Mouse (Mus musculus) cerebral cortex, adult 2 months (tissue): Measurements from ENCODE around the gene Lmod1.

Experiments used
- WGBS: fragments of 180-500 bp; shearing (Covaris S2); methylation state at CpG from one replicate; pipeline ENCODE4 v1.1.7; 2018; 5-methylcytosine and 5-hydroxymethylcytosine counted together

The Lmod1 gene

DNA sequence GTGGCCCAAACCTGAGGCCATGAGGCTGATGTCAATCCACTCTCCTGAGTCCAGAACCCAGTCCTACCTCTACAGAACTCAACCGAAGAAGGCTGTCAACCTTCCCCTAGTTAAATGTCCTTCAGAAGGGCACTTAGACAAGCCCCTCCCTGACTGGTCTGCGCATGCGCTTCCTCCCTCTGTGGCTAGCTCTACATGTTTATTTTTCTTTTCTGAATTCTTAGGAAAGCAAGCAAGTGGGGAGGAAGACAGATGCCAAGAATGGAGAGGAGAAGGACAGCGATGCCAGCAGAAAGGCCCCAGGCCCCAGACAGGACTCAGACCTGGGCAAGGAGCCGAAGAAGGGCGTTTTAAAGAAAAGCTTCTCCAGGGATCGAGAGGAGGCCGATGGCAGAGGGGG lies 38.8 kb downstream of the Lmod1 start:
- 79% methylated on average over 8 of the region's 8 CpGs for WGBS

DNA sequence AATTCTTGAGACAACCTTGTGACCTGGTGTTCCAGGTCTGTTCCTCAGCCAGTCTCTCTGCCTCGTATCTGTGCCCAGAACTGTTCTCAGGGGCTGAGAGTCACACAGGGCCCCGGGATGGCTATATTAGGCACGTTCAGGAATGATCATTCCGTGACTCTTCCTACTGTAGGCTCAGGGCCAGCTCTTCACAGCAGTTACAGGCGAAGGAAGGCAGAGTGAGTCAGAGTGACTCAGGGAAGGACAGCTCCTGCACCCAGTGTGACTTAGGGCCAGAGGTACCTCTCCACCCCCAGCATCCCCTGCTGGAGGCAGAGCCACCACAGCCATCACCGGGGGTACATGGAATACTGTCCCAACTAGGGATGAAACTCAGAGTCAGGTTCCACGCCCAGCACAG lies 42.4 kb downstream of the Lmod1 start:
- WGBS = 49% methylated on average over 7 of the region's 7 CpGs

DNA sequence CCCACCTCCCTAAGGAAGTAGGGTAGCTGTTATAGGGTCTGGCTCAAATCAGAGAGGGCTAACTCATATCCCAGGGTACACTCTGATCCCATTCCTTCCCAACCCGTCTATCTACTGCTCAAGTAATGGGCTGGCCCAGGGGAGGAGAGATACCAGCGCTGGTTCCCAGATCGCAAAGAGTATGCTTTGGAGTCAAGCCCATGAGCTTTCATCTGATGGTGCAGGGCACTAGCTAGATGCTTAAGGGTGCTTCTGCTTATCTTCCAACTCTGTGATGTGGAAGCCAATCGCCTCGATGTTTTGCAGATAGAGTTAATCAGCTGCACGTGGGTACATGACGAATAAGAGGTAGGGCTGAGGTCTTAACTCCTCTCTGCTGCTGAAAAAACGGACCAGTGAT lies 43.0 kb downstream of the Lmod1 start:
- 60% methylated on average over 8 of the region's 8 CpGs for WGBS

DNA sequence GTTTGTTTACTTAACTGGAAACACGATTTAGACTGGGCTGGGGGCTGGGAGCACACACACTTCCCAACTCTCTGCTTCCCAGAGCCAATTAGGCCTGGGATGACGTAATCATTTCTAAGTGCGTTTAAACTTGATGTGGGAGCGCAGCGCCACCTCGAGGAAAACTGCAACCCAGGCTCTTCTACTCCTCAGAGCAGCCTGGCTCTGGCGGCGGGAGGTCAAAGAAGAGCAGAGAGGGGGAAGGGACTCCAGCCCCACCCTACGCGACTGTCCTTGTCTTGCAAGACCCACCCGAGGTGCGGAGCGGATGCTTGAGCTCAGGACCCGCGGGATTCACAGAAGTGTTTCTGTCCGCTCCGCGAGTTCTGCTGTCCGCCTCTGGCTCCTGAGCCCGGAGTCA lies 43.6 kb downstream of the Lmod1 start:
- under 1% methylated on average over 20 of the region's 20 CpGs for WGBS

DNA sequence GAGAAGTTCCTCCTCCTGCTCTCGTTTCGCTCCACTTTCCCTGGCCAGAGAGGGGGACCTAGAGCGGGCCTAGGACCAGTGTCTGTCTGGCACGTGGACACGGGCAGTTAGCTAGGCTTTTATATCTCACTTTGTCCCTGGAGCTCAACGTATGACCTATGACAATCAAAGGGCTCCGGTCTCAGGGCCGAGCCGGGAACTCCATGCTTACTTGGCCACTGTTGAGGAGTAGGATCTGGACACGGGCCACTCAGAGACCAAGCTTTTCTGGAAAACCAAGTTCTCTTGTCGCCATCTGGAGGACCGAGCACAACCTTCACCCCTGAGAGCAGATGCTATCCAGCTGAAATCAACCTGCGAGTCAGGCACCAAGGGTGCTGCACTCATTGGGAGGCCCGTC lies 44.4 kb downstream of the Lmod1 start:
- WGBS = 5% methylated on average over 14 of the region's 14 CpGs

DNA sequence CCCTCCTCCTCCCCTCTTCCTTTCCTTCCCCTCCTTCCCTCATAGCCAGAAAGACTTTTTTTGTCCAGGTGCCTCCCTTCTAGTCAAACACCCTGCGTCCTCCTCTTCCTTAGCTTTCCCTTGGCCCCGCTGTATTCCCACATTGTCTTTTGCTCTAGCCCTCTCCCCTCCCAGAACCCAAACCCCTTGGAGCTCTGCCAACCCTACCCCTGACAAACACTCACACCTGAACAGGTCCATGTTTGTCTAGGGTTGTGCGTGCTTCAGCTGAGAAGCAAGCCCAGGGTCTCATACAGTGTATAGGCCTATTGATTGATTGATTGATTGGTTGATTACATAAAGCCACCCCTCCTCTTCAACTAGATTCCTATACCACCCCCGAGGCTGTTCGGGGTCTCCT lies 44.8 kb downstream of the Lmod1 start:
- WGBS = 70% methylated on average over 5 of the region's 5 CpGs

DNA sequence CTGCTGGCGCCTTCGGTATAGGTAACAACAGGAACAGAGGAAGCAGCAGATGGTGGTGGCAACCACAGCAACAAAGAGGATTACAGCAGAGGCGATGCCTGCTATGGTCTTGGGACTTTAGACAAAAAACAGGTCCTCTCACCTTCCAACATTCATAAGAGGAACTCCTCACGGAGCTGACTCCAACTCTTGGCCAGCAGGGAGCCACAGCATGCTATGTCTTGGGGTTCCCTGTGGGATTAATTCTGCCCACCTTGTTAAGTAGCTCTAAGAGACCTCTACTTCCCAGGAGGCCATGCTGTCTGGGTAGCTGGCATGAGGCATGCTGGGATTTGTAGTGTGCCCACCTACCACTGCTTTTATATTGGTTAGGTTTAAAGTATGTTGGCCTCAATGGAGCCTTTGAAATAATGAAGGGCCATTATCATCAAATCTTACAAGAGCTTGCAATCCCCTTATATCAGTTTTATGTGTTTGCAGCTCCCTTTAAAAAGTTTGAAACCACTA lies 48.6 kb downstream of the Lmod1 start:
- WGBS = 50% methylated on average over 4 of the region's 4 CpGs

DNA sequence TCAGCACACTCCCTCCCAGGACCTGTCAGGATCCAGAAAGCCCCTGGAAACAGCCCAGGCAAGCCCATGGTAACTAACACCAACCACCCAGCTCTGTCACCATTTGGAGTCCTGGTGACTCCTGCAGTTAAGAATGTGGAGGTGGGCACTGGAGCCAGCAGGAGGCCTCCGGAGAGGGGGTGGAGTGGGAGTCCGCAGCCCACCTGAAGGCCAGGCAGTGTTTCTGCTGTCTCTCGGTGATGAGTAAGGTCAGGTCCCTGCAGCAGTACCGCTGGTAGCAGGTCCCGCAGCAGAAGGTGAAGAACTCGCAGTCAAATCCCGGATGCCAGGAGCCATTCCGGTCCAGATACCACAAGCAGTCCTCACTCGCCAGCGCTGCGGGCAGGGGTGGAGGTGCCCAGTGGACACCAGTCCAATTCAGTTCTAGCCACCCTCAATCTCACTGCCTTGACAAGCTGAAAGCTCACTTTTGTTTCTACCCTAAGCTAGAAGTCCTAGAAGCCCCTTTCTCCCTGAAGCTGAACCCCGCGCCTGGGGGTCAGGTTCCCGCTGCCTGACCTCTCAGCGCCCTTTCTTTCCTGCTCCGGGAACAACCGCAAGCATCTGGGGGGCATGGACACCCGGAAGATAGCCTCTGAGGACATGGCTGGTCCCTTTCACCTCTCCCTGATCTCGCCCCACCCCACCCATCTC lies 49.7 kb downstream of the Lmod1 start:
- 3% methylated on average over 19 of the region's 19 CpGs for WGBS

DNA sequence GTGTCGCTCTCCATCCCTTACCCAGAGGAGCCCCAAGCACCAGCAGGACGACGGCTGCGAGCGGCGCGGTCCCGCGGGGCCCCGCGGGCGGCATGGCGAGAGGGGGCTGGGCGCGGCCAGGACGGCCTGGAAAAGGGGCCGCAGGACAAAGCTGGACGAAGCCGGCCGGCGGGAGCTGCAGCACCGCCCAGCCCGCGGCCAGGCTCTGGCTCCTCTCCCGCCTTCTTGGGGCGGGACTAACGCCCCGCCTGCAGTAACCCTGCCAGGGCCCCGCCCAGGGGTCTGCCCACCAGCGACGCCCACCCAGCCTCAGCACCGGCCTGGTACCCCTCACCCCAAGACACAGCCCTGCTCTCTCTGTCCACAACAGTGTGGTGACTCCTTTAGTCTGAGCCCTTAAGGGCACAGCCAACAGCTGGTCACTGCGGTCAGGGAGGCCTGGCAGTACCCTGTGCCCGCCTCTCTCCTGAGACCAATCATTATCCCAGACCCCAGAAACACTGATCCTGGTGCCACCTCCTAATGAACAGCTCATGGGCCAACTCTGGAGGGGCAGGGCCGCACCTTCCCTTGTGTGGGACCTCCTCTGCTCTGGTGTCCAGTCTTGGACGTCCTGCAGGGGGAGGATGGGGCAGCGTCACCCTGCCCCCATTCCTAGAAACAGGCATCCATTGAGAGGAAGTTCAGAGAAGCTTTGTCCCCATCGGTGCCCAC lies 50.4 kb downstream of the Lmod1 start, which contains the start of gene Shisa4:
Gene Shisa4, minus strand, starts transcription at position 370 of the 714 bp plus-strand sequence.
- WGBS = 1% methylated on average over 38 of the region's 38 CpGs

DNA sequence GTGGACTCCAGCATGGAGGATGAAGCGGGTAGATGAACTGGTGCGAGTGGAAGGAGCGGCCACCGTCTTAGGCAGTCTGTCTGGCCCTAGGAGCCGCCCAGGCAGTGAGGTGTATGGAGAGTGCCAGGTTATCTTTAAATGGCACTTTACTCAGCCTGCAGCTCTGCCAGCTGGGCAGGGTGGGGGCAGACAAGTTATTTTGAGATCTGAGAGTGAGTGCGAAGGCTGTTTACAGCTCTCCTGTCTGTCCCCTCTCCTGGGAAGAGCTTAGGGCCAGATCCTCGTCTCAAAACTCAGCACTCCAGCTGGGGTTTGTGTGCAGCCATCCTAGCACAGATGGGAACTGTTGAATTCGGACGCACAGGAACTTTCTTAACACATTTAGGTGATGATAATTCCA lies 54.0 kb downstream of the Lmod1 start:
- 28% methylated on average over 9 of the region's 9 CpGs for WGBS

DNA sequence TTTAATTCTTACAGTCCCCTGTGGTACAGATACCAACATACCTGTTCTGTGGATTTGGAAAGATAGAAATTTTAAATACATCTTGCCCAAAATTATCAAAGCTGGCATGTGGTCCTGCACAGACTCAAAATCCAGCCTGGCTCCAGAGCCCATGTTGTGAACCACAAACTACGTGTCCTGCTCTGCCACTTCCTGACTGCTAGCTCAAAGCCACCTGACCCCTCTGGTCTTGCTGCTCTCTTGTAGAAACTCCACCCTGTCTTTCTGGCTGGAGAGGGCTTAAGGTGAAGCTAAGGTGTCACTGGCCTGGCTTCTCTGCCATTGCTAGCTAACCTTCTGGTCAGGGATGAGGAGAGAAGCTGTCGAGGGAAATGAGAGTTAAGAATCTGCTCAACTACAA lies 54.4 kb downstream of the Lmod1 start:
- 39% methylated on average over 2 of the region's 2 CpGs for WGBS

DNA sequence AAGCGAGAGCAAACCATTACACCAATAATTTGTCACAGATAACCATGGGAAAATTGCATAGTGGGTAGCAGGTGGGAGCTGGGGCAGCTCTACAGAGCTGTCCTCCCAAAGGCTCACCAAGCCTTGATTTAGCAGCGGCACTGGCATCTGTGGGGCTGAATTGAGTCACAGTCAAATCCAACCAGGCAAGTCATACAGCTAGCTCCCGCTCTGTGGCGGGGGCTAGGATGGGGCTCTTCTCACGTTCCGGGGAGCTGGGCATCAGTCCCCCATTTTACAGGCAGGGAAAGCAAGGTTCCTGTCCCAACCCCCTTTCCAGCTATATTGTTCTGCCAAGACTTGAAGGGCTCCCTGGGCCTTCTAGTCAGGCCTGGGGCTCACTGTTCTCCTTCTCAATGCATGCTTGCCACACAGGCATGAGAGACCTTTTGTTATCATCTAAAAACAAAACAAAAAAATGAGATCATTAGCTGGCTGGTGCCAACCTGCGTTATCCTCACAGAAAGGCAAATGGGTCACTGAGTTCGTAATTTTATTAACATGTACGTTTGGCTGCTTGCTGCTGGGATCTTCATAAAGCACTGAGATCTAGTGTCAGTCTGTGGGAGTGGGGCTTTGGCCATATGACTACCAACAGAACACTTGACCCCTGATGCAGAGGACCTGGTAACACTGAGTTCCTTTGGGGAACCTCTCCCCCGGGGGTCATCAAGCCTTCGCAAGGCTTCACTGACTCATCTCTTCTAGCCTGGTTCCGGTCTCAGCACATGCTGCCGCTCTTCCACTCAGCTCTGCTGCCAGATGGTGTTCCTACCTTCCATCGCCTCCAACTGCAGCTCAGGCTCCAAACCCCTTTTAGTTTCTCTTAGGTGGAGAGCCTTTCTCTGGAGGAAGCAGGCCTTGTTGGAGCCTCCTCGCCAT lies 55.7 kb downstream of the Lmod1 start:
- 28% methylated on average over 15 of the region's 15 CpGs for WGBS

DNA sequence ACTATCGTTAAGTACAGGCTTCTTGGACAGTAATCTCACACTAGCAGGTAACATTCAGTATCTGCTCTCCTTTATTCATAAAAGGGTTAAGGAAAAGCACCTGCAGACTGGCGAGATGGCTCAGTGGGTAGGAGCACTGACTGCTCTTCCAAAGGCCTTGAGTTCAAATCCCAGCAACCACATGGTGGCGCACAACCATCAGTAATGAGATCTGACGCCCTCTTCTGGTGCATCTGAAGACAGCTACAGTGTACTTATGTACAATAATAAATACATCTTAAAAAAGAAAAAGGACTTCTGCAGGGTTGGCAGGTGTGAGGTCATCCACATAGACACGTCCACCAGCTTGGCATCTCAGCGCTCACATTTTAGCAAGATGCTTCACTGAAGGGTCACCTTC lies 57.0 kb downstream of the Lmod1 start:
- WGBS = 58% methylated on average over 6 of the region's 6 CpGs

DNA sequence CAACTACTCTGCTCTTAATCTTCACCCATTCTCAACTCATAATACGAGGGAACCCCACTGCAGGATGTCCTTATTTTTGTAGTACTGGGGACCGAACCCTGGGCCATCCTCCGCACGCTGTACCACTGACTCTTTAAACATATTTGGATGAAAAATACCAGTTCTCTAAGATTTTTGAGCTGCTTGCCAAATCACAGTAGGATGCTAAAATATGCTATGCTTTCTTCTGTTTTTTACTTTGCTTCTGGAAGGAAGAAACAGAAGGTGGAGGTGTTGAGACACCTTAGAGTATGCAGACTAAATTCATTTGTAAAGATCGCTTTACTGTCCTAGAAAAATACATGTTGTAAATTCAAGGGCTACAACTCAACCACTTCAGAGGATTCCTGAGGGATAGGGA lies 59.6 kb downstream of the Lmod1 start:
- 66% methylated on average over 5 of the region's 5 CpGs for WGBS

DNA sequence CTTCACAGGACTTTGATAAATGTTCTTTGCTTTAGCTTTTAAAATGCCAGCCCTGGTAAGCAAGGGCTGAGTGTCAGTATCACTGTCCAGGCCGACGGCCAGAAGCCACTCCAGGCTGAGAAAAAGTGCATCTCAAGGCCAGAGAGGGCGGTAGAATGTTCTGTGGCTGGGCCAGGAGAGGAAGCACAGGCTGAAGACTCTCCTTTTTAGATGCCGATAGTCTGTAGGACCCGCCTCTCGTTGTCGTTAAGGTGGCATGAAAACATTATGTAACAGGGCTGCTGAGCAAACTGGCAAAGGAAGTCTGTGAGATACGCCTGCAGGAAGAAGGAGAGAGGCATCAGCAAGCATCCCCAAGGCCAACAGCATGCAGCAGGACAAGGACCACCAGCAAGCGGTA lies 60.6 kb downstream of the Lmod1 start:
- WGBS = 42% methylated on average over 9 of the region's 9 CpGs

DNA sequence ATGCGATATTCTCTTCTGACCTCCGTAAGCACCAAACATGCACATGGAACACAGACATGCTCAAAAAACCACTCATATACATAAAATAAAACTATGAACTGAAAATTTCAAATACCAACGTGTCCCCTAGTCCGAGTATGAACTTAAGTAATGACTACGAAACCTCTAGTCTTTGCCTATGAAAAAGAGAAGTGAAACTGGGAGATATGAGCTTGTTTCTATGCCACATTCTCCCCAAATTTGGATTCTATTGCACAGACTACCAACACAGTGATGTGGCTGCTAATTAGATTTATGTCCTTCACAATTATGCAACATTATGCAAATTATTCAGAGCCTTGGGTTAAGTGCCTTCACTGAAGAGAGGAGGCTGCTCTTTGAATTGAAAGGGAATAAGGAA lies 74.9 kb downstream of the Lmod1 start:
- 88% methylated on average over 5 of the region's 5 CpGs for WGBS

DNA sequence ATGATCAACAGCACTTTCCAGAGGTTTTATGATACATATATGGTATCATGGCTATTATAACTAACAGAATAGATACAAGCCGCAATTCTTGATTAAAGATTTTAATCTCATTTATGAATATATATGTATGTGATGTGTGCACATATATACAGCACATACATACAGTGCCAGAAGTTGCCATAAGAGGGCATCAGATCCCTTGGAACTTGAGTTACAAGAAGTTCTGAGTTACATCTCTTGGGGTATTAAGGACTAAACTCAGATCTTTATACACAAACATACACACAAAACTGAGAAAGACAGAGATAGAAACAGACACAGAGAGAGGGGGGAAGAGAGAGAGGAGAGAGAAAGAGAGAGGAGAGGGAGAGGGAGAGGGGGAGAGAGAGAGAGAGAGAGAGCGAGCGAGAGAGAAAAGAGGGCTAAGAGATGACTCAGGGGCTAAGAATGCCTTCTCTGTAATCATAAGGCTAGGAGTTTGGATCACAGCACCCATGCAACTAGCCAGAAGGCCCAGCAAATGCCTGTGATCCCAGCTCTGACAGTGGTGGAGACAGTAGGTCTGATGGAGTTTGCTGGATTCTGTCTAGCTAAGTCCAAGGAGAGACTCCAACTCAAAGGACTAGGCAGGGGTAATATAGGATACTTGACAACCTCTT lies 77.0 kb downstream of the Lmod1 start:
- 90% methylated on average over 3 of the region's 3 CpGs for WGBS

DNA sequence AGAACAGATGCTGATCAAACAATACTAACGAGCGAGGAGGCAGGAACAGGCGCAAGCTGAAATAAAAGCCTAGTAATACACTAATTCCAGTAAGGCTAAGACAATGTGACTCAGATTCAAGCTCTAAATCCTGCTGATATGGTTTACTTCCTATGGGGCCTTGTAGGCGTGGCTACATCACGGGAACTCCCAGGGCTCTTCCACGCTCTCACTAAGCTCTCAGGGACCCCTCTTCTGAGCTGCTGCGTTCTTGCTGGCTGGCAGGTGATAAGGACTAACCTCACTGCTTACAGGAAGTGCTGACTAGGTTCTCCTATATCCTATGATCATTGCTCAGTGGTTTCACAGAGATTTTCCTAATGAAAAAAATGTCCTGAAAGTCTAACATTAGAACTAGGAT lies 80.7 kb downstream of the Lmod1 start:
- 70% methylated on average over 7 of the region's 7 CpGs for whole genome bisulfite sequencing

DNA sequence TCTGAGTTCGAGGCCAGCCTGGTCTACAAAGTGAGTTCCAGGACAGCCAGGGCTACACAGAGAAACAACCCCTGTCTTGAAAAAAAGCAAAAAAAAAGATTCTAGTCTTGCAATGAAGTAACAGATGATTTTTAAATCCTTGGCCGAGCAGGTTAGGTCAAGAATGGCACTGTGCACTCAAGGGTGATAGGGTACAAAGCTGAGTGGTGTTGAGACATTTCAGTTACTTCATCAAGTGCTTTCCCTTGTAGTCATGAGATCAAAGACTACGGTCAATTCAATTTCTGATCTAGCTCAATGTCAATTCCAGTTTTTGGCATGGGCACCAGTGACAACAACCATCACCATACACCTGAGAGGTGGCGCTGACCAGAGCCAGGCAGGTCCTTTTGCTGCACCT lies 84.4 kb downstream of the Lmod1 start:
- 96% methylated on average over 4 of the region's 4 CpGs for WGBS

DNA sequence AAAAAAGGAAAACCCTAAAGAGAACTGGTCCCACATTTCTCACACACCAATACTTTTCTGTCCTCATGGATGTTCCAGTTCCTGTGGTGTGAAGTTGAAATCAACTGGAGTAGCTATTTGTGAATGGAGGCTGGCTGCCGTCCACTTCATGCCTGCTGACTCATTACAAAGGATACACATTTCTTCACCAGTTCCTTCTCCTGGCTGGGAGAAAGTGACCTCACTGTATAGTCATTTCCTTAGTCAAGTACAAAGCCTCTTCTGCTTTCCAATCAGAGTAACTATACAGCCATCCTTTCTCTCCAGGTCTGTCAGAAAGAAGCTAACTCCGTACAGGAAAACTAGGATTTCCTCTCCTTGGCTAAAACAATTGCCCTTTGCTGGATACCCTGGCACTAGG lies 86.4 kb downstream of the Lmod1 start:
- 21% methylated on average over 2 of the region's 2 CpGs for WGBS

DNA sequence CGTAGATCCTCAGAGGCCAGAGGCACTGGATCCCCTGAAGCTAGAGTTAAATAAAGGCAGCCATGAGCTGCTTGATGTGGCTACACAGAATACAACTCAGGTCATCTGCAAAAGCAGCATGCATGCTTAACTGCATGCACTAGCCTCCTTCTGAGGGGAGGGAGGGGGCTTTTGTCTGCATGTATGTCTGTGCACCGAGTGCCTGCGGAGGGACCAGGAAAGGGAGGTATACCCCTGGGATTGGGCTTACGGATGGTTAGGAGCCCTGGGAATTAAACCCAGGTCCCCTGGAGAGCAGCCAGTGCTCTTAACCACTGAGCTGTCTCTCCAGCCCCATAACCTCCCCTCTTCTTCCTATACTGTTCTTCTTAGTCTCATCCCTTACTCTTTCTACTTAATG lies 87.5 kb downstream of the Lmod1 start:
- 86% methylated on average over 4 of the region's 4 CpGs for WGBS
